ENCODE assay signal across 8 mouse cellular contexts in genomic region chr7:108950312-108950761, GRCm38 (mm10). TPM values are rescaled to one million over a fixed set of nuclear protein-coding genes. Genes with fewer than 3 reads are reported as not detected.
A peak's percentile ranks its signal among the peaks of the same experiment; 100 is the strongest.
DNase-seq lines count a peak whose midpoint lies in the region; ATAC-seq lines count a peak whose summit lies in the region.

Gene Tub, plus strand, starts transcription at chr7:108950338.

- H3K9ac ChIP-seq in forebrain, embryonic 15.5 days (replicated peaks), result peak within 1 kb of the TSS; percentile 70
- H3K9ac ChIP-seq in hindbrain, embryonic 12.5 days, result peak within 1 kb of the TSS; percentile 62

- peaks cover 4% of the 10 kb centered on the region; the same call in 1 of the 2 replicates for H3K4me1 ChIP-seq in brown adipose tissue, adult 24 weeks (ENCODE audit: control insufficient read depth, insufficient read depth, insufficient read length, low read length)
- peaks cover 19% of the 10 kb centered on the region for H3K4me1 ChIP-seq in forebrain, embryonic 15.5 days
- H3K4me1 ChIP-seq in hindbrain, embryonic 12.5 days, result peaks cover 13% of the 10 kb centered on the region

- ATAC-seq in forebrain, embryonic 15.5 days (replicated peaks), result peak; percentile 82
- peak; percentile 82 for ATAC-seq in hindbrain, embryonic 12.5 days (ENCODE audit: low FRiP score)
- ATAC-seq in megakaryocyte-erythroid progenitor cell, adult 5-6 weeks (replicated peaks; ENCODE audit: low FRiP score, low TSS enrichment, poor library complexity, severe bottlenecking), result no peak

- peaks cover 8% of the 10 kb centered on the region; the same call in 1 of the 2 replicates for H3K36me3 ChIP-seq in forebrain, embryonic 15.5 days
- H3K36me3 ChIP-seq in hindbrain, embryonic 12.5 days, result 0 out of 2 replicates have a peak, but pooled peaks cover 7% of the 10 kb centered on the region

- H3K4me3 ChIP-seq in brown adipose tissue, adult 24 weeks (ENCODE audit: insufficient read depth, low read depth, low read length), result peak within 1 kb of the TSS; percentile 35
- H3K4me3 ChIP-seq in forebrain, embryonic 15.5 days, result peak within 1 kb of the TSS; percentile 69
- H3K4me3 ChIP-seq in hindbrain, embryonic 12.5 days, result peak within 1 kb of the TSS; percentile 61

- DNase-seq in Muller cell, postnatal 12 days (ENCODE audit: inconsistent ontology term), result peak; percentile 55
- peak; percentile 70 to 87 for DNase-seq in layer of hippocampus, postnatal 25 days (ENCODE audit: extremely low spot score in 1 of 2, low spot score in 1 of 2)
- peak; percentile 61 for DNase-seq in lung, postnatal 10 days
- DNase-seq in retina, postnatal 1 day, result peak; percentile 87

- no peaks in the 10 kb centered on the region for H3K9me3 ChIP-seq in forebrain, embryonic 15.5 days
- H3K9me3 ChIP-seq in hindbrain, embryonic 12.5 days (replicated peaks), result no peaks in the 10 kb centered on the region

- peak within 1 kb of the TSS; percentile 90 for H3K4me2 ChIP-seq in forebrain, embryonic 15.5 days (replicated peaks)
- H3K4me2 ChIP-seq in hindbrain, embryonic 12.5 days (replicated peaks), result peak within 1 kb of the TSS; percentile 98

- H3K27ac ChIP-seq in brown adipose tissue, adult 24 weeks (replicated peaks; ENCODE audit: low read depth, low read length), result no peak within 1 kb of the TSS
- H3K27ac ChIP-seq in forebrain, embryonic 15.5 days (replicated peaks), result peak within 1 kb of the TSS; percentile 67
- no peak within 1 kb of the TSS for H3K27ac ChIP-seq in hindbrain, embryonic 12.5 days

- H3K27me3 ChIP-seq in forebrain, embryonic 15.5 days, result peaks cover 27% of the 10 kb centered on the region; the same call in 1 of the 2 replicates
- peaks cover 53% of the 10 kb centered on the region for H3K27me3 ChIP-seq in hindbrain, embryonic 12.5 days

- WGBS in forebrain, embryonic 15.5 days, result under 1% methylated on average over 44 of the region's 44 CpGs
- WGBS in hindbrain, embryonic 12.5 days, result under 1% methylated on average over 44 of the region's 44 CpGs

RNA-seq across cellular contexts. Expression of gene Tub, which starts in this region (rescaled TPM):
- 0.58 TPM in 1 of 2 replicates, not detected in the other for polyA plus RNA-seq in brown adipose tissue, adult 24 weeks (2012; ENCODE audit: insufficient read depth, insufficient read length, missing spikeins)
- 42.2 and 49.3 TPM in 2 replicates for polyA plus RNA-seq in forebrain, embryonic 15.5 days (2015; fragmentation: Nextera tagmentation; extraction: Ambion mirVana)
- polyA plus RNA-seq in hindbrain, embryonic 12.5 days (2016; fragmentation: Nextera tagmentation; extraction: Ambion mirVana), result 40.3 and 42.1 TPM in 2 replicates
- total RNA-seq in layer of hippocampus, postnatal 25 days (2021), result 100 to 1,000 TPM; 159 to 187 TPM
- total RNA-seq in megakaryocyte-erythroid progenitor cell, adult 5-6 weeks (2014; fragmentation: Nextera tagmentation), result not detected in 2 replicates
- not detected in 2 replicates for total RNA-seq in megakaryocyte-erythroid progenitor cell, adult 5-6 weeks (2017)

Comparison
In these comparisons a context has a peak if more than half of its experiments do, and no peak if none do; other contexts are left out.
1. RNA of gene Tub (total RNA-seq): 159 to 187 TPM in layer of hippocampus, postnatal 25 days; not detected in megakaryocyte-erythroid progenitor cell, adult 5-6 weeks; every median in the first group is over 100 times any median in the second.
2. RNA of gene Tub (polyA plus RNA-seq): 42.2 to 49.3 TPM in forebrain, embryonic 15.5 days and 40.3 to 42.1 TPM in hindbrain, embryonic 12.5 days; 0.58 TPM in brown adipose tissue, adult 24 weeks; every median in the first group is over 10 times any median in the second.
3. Peak in every context shown above with its lines, with median percentiles within 50 percentile points of each other: DNase-seq and H3K4me3 ChIP-seq.